Mouse (Mus musculus) yolk sac, embryonic 10.5 days (tissue): Measurements from ENCODE around the gene Ankrd44.

Source experiments
- DNase-seq: peaks from one replicate; pipeline ENCODE4 v3.0.0-alpha.2; 2017; ENCODE audit warnings: low spot score

Ankrd44 gene

DNA sequence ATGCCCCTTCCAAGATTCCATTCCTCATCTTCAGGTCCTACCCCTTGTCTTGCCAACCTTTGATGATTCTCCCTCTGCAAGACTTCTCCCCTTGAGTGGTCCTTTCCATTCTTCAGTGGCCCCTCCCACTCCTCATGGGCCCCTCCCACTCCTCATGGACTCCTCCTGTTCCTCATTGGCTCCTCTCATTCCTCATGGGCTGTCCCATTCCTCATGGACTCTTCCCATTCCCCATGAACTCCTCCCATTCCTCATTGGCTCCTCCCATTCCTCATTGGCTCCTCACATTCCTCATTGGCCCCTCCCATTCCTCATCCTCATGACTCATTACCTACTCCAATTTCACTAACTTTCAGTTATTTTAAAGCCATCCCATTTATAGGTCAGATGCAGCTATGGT lies 166.3 kb downstream of the Ankrd44 start:
- no peak for DNase-seq

DNA sequence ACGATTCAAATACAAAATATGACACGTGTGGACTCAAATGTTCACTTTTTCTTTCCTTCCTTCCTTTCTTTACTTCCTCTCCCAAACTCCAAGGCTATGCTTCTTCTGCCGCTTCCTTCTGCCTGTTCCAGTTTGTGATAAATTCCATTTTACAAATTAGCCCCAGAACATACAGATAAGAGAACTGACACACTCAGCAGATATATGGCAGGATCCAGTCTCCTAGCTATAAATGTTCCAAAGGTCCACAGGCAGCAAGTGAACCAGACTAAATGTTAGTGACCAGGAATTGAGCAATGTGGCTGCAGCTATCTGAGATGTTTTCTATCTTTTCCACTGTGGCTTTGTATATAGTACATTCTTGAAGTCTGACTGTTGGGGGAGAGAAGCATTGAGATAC lies 168.9 kb downstream of the Ankrd44 start:
- no peak for DNase-seq

DNA sequence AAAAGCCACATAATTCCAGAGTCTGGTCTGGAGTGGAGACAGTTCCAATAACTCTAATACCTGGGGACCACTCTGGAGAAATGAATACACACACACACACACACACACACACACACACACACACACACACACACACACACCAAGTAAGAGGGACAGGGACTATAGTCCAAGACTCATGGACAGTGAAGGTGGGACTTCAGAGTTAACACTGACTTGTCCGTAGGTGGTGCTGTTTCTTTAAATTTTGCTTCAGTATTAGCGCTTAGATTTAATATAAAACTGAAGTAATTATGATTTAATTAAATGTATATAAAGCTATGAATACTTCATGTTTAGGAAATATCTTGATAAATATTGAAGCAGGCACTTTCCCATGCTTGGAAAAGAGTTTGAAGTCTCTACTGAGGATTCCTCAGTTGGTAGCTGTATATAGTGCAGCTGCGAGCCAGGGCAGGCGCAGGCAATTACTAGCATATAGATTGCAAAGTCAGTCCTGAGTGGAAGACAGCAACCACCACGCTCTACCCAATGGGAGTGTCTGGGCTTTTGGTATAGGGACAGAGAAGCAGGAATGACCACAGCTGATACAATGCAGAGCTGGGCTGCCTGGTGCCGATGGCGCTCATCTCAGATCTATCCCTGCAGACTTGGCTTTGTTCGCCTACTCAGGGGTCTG lies 170.4 kb downstream of the Ankrd44 start:
- no peak for DNase-seq

DNA sequence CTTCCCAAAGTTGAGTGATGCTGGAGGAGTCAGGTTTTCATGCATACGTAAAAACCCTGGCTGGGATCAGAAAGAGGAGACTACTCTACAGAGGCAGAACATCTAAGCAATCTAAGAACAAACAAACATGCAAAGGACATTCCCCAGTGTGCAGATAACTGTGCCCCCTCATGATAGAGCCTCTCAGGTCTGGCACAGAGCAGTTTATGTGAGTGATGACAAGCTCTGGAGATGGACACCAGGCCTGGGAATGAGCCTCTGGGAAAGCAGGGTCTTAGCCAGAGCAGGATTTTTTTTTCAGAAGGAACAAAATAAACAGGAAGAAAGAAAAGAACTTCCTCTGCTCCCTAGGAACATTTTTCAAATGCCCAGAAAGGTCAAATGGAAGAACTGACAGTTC lies 176.2 kb downstream of the Ankrd44 start:
- peak; percentile 65 for DNase-seq

DNA sequence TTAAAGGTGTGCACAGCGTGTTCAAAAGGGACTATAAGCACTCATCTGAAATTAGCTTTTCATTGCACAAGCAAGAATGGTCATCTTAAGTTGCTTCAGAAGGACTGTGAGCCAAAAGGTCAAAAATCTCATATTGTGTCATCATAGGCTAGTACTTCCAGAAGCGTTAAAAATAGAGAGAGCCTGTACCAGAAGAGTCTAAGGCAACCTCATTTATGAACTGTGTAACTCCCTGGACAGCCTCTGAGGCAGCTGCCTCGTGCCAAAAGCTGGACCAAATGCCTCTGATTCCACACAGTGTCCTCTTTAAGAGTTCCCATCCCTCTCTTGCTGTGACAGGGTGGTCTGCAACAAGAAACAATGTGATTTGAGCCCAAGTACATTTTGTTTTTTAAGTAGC lies 176.7 kb downstream of the Ankrd44 start:
- DNase-seq = no peak

DNA sequence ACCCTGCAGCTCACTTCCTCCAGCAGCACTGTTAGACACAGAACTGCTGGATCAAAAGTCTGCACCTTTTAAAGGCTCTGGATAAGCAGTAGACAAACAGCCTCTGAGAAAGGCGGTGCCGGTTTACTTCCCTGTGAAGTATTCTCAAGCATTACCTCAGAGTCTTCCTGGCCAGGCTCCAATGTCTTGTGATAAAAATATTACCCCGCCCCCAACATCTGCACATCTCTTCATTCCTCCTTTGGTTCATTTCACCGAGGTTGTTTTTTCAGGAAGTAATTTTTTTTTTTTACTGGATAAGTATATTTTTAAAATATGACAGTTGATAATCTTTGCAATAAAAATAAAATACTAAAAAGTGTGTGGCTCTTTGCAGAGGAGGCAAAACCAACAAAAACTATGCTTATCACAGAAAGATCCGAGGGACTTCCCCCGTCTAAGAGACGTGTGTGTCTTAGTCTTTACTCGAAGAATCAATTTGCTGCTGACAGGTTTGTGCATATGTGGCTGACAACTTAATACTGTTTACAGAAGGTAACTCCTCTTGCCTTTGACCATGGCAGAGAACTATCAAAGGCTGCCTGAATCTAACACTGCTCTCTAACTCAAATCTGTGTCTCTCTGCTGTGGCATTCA lies 178.3 kb downstream of the Ankrd44 start:
- DNase-seq = no peak

DNA sequence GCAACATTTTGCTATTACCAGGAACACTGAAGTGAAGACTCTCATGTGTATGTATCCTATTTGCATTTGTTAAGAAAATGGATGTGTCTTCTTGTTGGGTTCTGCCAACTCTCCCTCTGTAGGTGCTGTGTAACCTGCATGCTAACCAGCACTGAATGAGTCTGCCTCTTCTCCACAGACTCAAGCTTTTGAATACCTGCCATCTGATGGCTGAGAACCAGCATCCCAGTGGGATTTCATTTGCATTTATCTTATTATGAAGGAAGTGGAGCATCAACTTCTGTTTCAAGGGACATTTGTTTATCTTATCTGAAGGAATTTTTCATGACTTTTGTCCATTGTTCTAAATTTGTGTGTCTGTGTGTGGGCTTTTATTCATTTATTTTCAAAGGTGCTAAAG lies 180.5 kb downstream of the Ankrd44 start:
- no peak for DNase-seq

DNA sequence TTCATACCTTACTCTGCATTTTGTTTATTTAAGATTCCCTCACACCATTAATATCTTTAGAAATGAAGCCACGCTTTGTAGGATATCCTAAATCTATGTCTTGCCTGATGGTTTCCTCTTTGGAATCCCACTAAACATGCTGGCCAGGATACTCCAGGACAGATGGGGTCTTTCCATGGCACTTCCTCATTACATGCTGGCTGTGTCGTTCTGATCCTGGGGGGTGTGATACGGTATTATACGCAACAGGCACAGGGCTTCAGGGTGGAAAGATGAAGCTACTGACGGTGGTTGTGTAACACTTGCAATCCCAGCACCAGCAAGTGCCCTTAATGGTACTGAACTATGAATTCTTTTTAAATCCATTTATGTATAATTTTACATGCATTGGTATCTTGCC lies 182.0 kb downstream of the Ankrd44 start:
- DNase-seq = no peak

DNA sequence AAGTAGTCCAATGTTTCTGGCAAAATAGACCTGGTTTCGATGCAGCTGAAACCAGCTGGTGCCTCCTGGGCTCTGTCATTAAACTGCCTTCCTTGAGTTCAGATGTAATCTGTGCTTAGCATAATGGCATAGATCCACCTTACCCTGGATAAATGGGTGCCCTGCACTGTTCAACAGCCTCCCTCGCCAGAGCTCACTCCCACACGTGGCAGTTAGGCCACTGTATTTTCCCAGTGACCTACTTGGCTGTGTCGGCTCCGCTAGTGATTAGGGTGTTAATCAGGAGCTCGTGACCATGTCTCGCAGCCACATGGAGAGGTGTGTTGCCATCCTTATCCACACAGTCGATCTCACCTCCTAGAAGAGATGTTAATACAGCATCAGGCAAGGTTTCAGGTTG lies 183.1 kb downstream of the Ankrd44 start:
- DNase-seq = no peak

DNA sequence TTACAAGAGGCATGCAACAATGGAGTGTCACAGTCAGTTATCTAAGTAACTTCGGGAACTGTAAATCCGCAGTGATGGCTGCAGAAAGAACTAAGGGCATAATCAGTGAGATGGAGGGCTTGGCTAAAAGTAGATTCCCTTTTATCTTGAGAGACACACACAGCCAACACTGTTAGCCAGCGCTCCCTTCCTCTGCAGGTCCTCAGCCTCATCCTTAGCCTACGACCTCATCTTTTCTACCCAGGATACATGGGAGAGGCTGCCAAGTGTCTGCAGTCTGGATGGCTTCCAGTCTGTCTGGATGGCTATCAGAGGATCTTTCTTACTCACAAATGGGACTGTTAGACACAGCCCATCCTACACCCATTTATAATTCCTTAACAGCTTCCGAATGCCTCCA lies 185.3 kb downstream of the Ankrd44 start:
- DNase-seq = no peak

DNA sequence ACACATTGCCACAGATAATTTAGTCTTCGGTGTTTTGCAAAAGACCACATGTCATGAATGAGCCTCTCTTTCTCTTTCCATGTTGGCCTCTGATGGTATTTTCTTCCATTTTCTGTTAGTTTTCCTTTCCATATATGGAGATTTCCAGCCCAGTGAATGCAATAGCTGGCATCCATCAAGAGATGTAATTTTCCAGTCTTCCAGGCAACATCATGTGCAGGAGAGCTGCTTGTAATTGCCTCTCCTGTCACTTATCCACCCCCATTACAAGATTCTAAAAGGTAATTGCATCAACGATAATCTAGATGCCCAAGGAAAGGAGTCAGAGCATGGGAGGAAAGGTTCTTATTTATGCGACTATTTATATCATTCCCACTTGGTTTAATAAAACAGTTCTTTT lies 188.7 kb downstream of the Ankrd44 start:
- DNase-seq = no peak

DNA sequence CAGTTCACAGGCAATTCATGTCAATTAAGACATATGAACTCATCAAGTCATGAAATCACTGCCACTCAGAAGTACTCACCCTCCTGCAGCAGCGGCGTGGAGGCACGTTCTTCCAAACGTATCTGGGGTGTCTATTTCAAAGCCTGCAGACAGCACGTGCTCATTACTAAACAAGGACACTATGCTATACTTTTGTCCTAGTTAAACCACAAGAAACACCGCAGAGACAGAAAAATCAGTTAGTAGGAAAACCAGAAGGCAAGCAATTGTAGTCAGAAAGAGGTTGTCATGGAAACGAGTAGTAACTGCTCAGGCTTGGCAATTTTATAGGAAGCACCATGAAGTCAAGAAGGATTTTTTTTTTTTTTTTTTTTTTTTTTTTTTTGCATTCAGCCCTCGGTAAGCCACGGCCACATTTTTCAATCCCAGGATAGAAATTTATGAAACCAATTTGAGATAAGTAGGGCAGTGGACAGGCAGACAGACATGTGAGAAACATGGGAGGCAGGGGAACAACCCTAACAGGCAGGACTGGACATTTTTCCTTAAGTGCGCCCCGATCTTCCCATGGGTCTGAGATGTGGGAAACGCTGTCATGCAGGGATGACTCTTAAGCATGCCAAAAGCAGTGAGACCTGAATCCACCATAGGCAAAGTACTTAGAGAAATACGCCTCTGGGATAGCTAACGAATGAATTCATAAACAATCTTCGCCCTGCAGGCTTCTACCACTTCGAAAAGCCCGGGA lies 191.1 kb downstream of the Ankrd44 start:
- no peak for DNase-seq

DNA sequence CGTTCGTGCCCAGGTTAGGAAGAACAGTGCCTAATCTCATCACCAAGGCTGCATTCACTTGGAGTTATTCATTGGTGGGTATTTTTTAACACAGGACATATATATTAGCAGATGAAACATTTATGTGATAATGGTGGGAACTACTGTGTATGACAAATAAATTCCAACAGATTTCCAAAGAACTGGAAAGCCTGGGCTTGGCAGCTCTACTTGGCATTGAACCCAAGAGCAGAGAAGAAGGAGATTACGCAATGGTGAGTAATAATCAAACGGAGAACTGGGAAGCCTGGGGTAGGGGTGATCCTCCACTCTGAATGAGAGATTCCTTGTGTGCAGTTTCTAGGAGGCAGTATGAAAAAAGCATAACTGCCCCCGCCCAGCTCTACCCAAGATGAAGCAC lies 196.9 kb downstream of the Ankrd44 start:
- no peak for DNase-seq

DNA sequence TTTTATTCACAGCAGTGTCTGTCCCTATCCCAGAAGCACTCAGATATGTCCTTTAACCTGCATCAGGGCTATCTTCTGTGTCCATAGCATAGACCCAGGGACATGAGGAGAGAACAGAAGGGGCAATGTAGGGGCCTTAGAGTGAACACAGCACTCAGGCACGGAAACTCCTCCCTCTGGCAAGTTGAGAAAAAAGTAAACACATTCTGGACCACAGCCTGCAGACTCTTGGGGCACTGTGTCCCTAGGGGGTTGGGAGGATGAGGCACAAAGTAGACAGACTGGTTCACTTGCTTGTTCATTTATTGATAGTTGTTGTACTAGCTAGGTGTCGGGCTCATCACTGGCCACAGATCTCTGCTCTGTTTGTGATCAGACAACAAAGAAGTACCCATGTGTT lies 199.6 kb downstream of the Ankrd44 start:
- DNase-seq = no peak

DNA sequence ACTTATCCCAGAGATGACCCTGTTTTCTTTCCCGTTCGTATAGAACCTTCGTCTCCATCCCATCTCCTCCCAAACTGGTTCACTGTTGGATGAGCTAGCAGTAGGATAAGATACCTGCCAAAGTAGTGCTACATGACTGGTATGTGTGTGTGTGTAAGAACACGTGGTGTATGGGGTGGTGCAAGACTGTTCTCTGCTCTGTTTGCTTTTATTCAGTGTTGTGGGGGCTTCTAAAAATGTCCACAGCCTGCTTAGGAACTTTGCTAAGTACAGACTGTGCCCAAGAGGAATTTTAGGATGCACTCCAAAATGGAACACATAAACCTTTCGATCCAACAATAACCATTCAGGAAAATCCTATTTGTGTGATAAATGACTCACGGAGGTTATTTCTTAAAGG lies 209.3 kb downstream of the Ankrd44 start:
- DNase-seq = no peak

DNA sequence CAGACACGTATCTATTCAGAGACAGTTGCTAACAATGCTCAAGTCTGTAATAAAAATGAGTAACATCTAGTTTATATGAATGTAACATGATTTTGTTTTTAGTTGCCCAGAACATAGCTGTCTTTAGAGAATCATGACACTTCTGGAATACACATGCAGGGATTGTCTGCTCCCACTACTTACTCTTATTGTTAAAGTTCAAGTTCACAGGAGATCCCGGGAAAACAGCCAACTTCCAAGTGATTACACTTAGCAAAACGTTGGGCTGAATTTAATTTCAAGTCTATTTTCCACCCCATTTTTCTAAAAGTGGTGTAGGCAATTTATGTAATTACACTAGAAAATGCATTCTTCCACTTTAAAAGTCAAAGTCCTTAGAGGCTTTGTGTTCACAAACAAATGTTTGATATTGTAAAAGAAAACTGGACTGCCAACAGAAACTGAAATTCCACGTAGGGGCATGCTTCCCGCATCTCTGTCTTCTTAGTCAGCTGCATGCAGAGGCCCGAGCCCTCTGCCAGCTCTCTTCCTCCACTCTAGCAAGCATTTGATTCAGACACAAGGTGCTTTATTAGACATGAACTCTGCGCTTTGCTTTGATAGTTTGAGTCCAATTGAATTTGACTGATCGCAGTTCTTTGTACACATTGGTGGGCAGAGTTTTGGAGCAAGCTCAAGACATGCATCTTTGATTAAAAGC lies 211.0 kb downstream of the Ankrd44 start:
- no peak for DNase-seq

DNA sequence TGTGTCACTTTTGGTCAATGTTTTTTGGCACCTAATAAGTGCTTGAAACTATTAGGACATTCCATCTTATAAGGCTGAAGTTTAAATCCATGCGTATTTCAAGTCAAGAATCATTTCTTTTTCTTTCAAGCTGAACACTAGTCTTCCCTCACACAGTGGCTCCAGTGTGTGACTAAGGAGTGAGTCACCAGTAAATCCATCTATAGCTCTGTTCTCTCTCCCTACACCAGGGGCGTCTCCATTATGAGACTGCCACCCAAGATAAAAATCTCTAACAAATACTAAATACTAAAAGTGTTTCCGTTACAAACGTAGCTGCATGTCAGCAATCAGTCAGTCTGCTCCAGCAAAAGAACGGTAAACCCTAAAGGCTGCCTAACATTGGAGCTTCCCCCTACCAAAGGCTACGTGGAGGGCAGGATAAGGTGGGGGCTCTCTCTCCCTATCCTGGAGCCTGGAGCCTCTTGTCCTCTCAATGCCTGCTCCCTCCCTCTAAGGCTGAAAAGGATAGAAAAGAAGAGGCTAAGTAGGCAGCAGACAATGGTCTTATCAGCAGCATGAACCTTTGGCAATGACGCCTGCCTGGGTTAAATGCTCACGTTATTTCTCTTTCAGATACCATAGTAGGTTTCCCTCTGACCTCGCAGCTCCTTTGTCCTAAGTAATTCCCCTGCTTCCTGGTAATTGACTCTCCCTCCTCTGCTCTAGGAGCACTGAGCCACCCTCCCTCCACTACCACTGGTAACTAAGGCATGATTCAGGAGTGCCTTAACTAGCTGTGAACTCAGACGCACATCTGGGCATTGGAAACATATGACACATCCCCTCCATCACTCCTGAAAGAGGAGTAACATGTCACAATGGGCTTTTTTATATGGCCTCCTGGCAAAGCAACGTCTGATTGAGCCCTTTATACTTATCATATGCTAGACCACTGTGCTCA lies 212.7 kb downstream of the Ankrd44 start:
- no peak for DNase-seq

DNA sequence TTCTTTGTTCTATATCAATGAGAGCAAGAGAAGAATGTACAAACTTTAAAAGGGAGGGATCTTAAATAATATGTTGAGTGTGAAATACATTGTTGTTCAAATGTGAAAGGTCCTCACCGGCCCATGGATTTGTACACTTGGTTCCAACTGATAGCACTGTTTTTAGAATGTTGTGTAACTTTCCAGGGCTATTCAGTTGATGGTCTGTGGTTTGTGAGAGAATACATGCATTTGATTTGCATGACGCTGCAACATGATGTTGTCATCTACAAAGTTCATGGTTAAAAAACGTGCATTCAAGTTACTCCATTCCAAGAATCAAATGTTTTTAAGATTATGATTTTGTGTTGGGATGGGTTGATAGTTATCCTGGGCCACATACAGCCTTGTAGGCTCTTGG lies 214.6 kb downstream of the Ankrd44 start:
- no peak for DNase-seq

DNA sequence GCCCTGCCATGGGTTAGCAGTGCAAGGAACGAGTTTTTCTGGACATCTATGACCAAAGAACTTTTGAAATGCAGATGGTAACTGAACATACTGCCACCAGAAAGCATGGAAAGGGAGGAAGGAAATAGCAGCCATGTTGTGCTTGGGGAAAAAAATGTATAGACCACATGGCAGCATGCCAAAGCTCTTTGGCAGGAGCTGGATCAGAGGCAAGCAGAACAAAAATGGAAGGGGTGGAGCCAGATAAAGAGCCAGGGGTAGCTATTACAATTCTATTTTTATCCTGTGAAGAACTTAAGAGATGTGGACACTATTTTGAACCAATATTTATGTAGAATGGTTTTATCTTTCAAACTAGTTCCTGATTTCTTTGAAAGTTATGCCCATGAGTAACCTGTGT lies 215.6 kb downstream of the Ankrd44 start:
- DNase-seq = no peak

DNA sequence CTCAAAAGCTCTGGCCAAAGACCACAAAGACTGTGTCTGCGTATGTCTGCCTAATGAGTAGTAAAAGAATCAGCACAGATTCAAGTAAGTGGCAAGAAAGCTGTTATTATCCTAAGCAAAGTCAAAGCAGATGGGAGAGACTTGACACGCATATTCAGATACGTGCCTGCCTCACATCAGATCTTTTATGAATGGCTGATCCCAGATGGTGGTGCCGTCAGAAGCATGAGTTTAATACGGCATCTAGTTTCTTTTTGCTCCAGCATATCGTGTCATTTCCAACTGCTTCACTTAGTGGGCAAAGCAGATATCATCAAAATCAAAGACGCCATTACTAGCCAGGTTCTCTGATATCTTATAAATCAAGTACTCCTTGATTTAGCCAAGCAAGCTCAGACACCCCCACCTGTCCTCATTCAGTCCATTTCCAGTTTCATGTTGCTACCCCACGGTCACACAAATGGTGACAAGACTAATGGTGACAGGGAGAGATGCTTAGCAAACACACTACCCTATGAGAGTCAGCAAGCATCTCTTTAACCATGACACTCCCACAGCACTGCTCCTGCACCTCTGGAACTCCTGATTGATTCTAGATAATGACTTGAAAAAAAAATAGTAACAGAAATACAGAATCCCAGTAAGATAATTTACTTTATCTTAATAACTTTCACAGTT lies 218.2 kb downstream of the Ankrd44 start:
- no peak for DNase-seq
